Mouse (Mus musculus): ENCODE results near the gene Atxn1.
A peak's percentile ranks its signal among the peaks of the same experiment; 100 is the strongest.

Atxn1 gene

DNA sequence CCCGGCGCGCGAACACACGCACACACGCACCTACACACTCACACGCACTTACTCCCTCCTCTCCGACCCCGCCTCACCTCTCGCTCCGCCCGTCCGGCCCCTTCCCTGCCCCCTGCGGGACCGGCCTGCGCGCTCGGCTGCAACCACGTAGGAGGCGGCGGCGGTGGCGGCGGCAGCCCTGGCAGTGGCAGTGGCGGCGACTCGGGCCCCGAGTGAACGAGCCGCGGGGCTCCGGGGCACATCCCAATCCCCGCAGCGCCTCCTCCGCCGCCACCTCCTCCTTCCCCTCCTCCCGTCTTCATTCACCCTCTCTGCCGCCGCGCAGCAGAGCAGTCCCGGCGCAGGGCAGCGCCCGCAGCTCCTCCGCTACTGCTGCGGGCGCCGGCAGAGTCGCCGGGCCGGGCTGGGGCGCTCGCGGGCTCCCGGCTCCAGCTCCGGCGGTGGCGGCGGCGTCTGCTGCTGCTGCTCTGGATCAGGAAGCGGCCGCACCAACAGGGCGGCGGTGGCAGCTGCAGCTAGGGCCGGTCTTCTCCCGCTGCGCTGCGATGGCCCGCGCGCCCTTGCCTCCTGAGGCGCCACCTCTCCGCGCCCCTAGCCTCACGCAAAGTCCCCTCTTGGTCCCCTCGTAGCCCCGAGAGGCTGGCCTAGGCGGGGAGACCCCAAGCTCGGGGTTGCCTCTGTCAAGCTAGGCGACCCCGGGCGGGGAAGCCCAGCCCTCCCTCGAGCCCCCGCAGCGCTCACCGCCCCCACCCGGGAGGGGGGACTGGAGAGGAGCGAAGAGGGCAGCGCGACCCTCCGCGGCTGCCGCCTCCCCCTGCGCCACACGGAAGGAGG, 1.1 kb downstream of the Atxn1 start:
- peak; percentile 62 for DNase-seq (ENCODE audit: low spot score)

DNA sequence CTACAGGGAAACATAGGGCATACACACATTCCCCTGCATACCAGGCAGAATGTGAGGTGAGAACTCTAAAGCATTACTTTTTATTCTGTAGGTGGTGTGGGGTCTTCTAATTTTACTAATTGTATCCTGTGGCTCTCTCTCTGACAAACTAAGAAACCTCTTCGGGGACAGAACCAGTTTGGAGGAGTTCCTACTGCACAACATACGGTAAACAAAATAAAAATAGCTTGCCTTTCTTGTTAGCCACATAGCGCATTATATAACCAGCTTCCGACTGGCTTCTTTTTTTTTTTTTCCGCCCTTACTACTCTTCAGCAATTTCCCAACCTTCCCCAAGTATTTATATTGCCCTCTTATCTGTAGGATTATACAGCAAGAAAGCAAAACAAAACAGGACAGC, 2.0 kb downstream of the Atxn1 start:
- DNase-seq (ENCODE audit: low spot score) = no peak

DNA sequence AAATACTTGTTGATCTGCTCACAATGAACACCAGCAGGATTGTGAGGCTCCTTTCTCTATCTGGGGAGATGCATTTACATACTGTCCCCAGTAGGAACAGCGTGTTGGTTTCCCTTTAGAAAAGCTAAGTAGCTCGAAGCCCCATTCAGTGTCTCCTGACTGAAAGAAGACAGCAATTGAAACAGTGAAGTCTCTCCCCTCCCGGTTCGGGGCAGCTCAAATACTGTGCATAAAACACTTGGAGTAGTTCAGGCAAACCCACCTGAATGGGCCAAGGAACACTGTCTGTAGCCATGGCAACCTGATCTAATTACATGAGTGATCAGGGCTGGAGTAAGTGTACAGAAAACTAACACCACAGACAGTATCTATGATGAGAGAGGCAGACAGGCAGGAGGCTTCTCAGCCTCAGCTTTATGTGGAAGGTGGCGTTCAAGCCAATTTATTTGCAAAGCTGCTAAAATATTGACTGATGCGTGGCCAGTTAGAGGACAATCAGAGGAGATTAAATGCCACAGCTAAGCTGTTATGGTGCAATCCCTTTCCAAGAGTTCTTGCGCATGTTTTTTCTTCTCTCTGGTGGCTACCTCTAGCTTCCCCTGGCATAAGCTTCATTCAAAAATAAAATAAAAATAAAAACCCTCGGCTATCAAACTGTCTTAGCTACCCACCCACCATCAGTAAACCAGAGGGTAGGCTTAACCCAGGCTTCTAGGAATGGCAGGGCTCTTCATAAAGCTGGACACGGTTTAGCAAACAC, 2.8 kb downstream of the Atxn1 start:
- DNase-seq (ENCODE audit: low spot score) = peak; percentile 17

DNA sequence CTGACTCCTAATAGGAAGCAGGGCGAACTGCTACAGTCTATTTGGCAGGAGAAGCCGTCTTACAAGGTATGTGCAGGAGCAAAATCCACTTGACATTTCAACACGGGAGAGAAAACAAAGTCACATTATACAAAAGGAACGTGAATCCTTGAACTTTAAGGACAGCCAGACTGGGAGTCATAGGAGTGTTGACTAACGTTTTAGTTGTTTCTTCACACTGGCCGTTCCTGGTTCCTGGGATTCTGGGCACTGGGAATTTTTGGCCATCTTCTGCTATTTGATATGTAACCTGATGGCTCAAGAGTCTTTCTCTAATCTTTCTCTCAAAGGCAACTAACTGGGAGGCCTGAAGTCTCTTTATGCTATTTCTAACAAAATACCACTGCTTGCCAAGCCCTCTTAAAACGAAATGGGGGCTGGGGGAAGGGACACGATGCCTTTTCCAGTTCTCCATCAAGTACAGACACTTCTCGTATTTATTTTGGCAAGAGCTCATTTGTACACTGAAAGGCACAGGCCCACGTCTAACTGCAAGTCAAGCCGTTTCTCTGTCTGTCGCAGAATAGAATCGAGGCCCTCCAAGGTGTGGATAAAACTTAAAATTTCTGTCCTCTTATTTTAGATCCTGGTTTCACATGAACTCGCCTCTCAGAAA, 4.4 kb downstream of the Atxn1 start:
- DNase-seq (ENCODE audit: low spot score) = no peak

DNA sequence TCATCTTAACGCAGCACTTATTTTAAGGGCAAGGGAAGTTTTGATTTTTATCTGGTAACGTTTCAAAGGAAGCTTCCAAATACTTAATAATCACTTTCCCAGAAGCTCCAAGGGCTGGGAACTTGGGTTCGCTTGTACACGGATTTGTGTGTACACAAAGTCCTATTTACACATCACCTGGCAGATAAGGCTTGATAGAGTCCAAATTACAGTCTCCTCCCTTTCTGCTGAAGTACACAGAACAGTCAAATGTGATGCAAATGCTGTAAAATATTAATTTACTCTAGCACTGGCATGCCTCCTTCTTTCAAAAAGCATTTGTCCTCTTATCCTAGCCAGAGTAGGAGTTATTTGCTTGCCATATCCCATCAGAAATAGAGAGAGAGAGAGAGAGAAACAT, 6.5 kb downstream of the Atxn1 start:
- no peak for DNase-seq (ENCODE audit: low spot score)

DNA sequence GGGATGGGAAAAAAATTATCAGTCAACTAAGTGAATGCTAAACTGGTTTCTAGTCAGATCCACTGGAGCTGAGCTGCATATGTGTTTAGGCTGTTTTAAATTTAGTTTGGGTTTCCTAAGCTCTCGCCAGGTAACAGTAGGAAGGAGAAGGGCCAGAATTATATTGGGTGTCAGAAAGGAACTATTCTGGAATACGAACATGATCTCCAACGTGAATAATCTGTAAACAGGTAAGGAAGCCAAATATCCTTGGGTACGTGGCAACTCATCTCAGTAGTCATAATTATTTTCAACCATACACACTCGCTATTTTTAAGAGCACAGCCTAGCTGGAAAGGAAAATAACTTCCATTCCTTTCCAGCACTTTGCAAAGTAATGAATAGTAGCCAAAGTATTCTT, 7.2 kb downstream of the Atxn1 start:
- DNase-seq (ENCODE audit: low spot score) = no peak

DNA sequence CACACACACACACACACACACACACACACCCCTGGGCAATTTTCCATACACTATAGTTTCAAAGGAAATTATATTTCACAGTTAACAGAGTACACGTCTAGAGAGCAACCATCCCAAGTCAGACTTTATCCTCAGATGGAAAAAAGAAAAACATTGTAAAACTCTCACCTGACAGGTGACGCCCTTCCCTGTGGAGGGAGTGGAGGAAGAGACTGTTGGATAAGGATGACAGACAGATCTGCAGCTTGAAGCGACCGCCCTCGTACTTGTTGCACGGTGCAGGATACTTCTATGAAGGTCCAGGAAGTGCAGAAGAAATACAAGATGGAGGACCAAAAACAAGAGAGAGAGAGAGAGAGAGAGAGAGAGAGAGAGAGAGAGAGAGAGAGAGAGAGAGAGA, 8.5 kb downstream of the Atxn1 start:
- DNase-seq (ENCODE audit: low spot score) = no peak

DNA sequence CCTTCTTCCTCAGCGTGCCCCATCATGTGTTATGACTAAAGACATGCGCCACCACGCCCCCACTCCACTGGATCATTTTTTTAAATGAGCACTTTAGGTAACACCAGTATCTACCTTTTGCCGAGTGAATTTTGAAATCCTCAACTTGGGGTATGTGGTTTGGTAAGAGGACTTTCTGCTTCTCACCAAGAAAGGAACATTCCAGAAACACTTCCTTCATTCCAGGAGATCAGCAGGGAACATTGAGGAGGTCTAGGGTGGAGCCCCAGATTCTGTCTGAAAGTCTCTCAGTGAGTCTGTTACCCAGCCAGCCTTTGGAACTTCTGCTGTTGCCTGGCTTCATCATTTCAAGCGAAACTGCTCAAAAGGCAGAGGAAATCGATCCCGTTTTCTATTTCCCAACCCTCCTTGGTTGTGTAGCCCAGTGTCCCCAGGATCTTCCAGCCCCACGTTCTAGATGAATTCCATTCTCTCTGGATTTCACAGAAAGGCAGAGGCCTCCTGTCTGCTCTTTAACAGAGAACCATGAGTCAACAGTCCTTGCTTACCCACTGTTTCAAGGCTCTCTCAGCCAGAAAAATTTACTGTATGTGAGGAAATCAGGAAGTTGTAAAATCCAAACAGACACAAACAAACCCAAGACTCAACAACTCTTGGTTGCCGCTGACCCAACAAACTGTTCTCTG, 9.3 kb downstream of the Atxn1 start:
- DNase-seq (ENCODE audit: low spot score) = no peak

DNA sequence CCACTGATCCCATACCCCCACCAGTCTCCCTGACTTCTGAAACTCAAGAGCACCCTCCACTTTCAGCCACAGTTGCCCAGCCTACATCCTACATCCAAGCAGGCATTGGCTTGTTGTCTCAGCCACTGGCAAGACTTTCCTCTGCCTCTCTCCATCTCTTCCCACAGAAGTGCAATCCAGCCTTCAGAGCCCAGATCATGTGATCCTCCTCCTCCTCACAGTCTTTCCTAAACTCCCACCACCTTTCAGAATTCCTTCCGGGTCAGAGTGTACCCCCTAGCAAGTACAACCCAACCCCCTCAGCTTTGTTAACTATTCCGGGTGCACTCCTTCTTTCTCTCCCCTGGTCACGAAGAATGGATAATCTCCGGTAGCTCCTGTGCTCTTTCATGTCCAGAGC, 11.7 kb downstream of the Atxn1 start:
- DNase-seq (ENCODE audit: low spot score) = no peak

DNA sequence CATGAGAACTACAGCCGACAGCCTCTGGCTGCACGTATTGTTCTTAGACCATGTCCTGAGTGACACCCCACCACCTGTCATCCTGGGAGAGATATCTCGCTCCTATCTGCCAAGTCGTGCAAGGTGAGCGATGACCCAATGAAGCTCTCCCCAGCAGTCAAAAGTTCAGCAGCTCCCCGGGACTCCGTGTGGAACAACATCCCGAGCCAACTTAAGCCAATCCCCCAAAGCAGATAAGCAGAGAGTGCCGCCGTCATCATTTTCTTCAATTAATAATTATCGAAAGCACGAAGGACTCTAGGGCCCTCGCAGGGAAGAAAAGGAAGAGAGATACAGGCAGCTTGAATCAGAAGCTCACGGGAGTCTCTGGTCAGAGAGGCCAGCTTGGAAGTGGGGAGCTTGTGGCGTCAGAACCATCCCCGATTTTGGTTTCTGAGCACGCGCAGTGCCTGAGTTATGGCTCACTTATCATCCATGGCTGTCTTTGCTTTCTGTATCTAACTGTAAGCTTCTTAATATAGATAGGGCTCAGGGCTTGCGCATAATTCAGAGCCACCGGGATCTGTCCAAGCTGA, 13.7 kb downstream of the Atxn1 start:
- no peak for DNase-seq (ENCODE audit: low spot score)

DNA sequence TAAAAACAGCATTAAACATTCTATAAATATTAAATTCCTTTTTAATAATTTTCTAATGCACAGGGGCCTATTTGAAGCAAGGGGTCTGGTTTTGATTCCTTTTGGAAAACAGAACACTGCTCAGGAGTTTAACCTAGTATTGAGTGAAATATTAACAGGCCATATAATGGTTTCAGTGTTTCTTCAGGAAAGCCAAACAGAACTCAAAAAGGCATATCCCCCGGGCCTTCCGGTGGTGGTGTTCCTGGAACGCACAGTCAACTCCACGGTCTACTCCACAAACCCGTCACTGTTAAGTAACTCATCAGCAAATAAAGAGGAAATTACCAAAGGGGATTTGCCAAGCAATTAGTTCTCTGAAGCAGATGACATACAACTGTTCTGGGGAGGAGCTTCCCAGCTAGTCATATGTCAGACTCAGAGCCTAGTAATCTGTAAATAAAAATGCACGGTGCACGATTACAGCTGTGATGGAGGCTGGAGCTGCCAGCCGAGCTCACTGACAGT, 14.4 kb downstream of the Atxn1 start:
- no peak for DNase-seq (ENCODE audit: low spot score)

DNA sequence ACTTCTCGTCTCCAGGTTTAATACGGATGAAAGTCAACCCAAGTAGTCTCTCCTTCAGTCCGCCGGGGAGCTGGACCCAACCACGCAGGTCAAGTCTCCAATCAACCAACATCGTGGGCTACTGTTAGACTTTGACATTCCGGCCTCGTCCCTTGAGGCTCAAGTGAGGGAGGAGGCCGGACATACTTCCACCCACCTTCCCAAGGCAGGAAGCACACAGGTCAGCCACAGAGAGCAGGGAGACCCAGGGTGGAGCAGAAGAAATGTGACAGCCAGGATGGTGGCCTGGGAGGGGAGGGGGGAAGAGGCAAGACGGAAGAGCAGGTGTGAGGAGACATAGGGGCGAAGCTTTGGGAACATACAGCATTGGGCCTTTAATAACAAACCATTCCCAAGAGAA, 18.7 kb downstream of the Atxn1 start:
- DNase-seq (ENCODE audit: low spot score) = no peak

DNA sequence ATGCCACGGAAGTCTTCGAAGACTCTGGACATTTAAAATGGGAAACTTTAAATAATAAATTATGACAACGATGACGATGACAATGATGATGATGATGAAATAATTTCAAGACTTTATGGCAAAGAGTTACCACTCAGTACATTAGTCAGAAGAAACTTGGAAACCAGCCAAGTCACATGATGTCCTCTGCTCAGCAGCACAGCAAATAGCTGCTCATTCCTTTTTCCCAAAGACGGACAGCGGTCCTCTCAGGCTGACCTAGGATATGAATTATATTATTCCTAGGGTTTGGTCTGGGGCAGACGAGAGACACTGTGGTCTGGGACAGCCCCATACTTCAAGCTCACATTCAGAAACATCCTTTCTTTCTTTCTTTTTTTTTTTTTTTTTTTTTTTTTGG, 22.5 kb downstream of the Atxn1 start:
- DNase-seq (ENCODE audit: low spot score) = no peak

DNA sequence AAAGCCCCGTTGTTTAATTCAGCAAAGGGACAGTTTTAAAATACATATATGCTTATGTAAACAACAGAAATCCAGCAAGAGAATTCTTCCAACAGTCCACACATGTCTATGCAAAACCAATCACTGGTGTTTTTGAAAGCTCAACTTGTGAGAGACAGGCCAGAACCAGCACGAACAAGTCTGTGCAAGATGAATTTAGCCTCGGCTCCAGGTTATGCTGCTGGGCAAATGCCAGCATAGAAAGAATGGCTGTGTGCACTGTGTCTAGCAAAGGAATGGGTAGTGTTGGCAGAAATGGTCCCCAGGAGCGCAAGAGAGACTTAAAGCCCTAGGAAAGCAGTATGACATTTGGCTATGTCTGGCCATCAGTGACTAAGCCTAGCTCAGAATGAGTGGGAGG, 24.1 kb downstream of the Atxn1 start:
- no peak for DNase-seq (ENCODE audit: low spot score)

DNA sequence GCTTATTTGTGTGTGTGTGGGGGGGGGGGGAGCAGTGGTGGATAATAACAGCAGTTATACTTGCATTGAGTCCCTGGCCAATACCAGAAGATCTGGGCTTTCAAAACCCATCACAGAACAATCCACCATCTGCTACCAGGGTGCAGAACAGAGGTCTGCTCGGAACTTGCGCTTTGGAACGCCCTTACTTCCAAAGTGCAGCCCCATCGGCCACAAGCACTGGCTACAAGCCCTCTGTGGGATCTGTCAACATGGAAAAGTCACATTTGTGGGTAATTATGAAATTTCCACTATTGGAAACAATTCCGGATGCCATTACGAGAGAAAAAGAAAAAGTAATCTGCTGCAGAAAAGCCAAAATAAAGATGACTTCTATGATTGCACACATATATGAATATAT, 25.2 kb downstream of the Atxn1 start:
- DNase-seq (ENCODE audit: low spot score) = no peak

DNA sequence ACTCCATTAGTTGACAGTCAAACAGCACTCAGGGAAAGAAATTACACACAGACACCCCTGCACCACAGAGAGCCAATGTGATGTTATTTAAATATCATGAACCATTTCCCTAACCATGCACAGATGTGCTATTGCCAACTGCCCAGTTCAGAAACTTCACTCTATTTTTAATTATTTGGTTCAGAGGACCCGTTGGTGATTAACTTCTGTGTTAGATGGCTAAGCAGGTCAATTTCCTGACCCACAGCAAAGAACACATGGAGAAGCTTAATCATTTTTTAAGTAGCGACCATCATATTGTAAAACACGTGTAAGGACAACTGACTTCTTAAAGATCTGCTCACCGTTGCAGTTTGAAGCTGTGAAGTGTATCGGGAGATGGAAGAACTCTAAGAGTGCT, 26.7 kb downstream of the Atxn1 start:
- DNase-seq (ENCODE audit: low spot score) = no peak

DNA sequence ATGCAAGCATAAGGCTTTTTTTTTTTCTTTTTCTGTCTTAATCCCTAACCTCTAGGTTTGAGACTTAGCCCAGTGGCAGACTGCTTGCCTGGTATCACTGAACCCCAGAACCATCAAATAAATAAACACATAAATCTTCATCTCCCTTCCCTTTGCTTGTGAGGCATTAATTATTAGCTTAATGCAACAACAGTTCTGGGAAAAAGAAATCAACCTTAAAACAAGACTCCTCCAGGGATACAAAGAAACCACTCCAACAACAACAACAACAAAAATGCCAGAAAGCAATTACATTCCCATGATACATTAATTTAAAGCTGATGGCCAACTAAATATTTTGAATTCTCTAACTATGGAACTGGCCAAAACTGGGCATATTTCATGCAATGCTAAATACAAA, 28.0 kb downstream of the Atxn1 start:
- no peak for DNase-seq (ENCODE audit: low spot score)

DNA sequence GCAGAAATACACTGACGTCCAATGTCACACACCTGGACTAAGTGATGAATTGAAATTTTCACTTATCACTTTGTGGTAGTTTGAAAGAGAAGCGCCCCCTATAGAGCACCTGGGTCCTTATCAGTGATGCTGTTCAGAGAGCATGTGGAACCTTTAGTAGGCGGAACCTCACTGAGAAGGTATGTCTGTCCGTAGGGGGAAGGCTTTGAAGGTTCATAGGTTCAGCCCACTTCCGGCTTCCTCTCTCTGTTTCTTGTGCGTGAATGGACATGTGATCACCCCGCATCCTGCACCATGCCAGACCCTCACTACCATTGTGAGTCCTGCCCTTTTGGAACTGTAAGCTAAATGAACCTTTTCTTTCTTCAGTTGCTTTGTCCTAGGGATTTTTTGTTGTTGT, 29.0 kb downstream of the Atxn1 start:
- no peak for DNase-seq (ENCODE audit: low spot score)

DNA sequence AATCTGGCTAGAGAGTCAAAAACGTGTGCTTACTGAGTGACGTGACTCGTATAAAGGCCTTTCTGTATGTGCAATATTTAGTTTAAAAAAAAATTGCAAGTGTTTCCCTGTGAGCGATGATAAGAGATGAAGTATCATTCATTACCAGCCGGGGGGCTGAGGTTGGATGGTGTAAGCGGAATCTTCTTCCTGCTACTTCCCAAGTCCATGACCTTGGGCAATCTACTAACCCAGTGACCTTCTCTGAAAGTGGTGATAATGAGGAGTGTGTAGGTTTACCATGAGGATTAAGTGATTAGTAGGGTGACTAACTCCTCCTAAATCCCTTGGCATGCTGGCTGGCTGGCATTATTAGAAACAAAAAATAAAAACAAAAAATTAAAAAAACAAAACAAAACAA, 30.0 kb downstream of the Atxn1 start:
- no peak for DNase-seq (ENCODE audit: low spot score)

DNA sequence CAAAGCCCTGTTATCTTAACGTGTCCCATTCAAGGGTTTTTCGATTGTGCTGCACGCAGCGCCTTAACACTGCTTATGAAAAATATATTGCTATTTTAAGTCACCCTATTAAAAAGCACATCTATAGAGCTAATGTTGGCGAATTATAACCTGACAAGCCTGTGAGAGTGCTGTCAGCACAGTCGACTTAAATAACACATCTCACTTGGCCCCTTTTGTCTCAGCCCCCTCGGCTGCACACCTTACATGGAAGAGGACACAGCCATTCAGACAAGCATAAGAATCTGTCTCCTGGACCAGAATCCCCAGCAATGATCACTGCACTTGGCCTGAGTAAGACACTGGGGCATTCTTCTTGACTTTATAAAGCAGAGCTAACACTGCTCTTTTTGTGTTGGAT, 30.7 kb downstream of the Atxn1 start:
- DNase-seq (ENCODE audit: low spot score) = no peak

DNA sequence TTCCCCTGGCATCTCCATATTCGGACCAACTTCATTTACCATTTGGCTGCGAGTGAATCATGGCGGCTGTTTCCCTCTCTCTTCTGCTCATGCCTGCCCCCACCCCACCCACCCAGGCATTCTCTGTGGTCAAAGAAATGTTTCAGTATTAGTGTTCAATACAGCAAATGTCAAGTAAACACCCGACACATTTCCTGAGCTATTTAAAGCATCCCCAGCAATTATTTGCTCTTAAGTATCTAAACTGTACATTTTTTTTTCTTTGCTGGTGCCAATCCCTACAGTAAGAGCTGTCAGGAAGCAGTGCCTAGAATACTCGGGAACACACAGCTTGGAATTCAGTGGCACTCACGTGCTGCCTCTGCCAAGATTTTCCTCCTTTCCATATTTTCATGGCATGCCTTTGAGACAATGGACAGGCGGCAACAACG, 32.3 kb downstream of the Atxn1 start:
- DNase-seq (ENCODE audit: low spot score) = no peak

DNA sequence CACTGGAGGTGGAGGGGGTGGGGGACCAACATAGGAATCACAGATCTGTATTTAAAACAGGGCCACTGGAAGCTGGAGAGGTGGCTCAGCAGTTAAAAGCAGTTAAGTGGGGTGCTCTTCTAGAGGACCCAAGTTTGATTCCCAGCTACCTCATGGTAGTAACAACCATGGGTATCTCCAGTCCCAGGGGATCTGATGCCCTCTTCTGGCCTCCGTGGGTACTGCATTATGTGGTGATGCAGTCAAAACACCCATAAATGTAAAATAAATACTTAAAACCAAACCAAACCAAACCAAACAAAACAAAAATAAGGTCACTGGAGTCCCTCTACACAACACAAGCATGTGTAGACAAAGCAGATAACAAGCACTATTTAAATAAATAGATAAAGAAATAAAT, 32.9 kb downstream of the Atxn1 start:
- no peak for DNase-seq (ENCODE audit: low spot score)

Measured in MN1 (cell line).